ENCODE assay signal across 27 mouse cellular contexts in the genomic region with DNA sequence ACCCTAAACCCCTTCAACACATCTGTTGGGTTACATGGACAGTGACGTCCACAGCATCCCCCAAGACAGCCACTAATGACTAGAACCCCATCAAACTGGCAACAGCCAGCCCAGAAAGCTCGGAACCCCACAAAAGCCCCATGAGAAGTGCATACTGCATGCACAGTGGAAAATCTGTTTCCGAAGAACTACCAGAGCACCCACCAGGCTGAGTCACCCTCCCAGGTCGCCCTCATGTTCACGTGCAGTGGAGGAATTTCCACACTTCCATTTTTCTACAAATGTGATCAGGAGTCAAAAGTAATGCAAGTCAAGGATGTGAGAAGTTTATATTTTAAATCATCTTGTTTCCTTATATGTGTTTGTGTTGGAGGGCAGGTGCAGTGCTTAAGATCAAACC. TPM values are rescaled to one million over a fixed set of nuclear protein-coding genes. Genes with fewer than 3 reads are reported as not detected.
DNase-seq lines count a peak whose midpoint lies in the region; ATAC-seq and TF ChIP-seq lines count a peak whose summit lies in the region.
"Had no signal": no experiment of that assay in that cellular context is flagged by ENCODE, and none has a peak within 500 bp of the region (broad histone marks: within the 10 kb centered on the region; RNA-seq: fewer than 3 reads in every experiment).

No protein-coding gene starts in this region.

- H3K27ac ChIP-seq in layer of hippocampus, adult 2 months, result peak overlapping the region; percentile 83; the same call in 1 of the 2 replicates
- H3K27ac ChIP-seq in olfactory bulb, adult 2 months (ENCODE audit: insufficient read depth, low read depth, low read length), result peak overlapping the region; percentile 36; the same call in 1 of the 2 replicates
- H3K27ac ChIP-seq in forebrain, embryonic 15.5 days (replicated peaks), result no peak overlapping the region
- H3K27ac ChIP-seq in cerebellum, adult 2 months (ENCODE audit: insufficient read depth, low read length), result no peak overlapping the region
- H3K27ac ChIP-seq: liver, embryonic 14.5 days; stomach, embryonic 15.5 days had no signal

- no peaks in the 10 kb centered on the region for H3K9me3 ChIP-seq in forebrain, embryonic 15.5 days
- H3K9me3 ChIP-seq: neural tube, embryonic 12.5 days; stomach, embryonic 15.5 days had no signal

- H3K4me1 ChIP-seq in olfactory bulb, adult 2 months (ENCODE audit: control insufficient read depth, insufficient read depth, low read length), result peaks cover 10% of the 10 kb centered on the region
- H3K4me1 ChIP-seq in forebrain, embryonic 15.5 days, result peaks cover 20% of the 10 kb centered on the region
- peaks cover 15% of the 10 kb centered on the region for H3K4me1 ChIP-seq in cerebellum, adult 2 months (ENCODE audit: control insufficient read depth, insufficient read depth, low read length)

- no peaks in the 10 kb centered on the region for H3K36me3 ChIP-seq in forebrain, embryonic 15.5 days
- H3K36me3 ChIP-seq: neural tube, embryonic 12.5 days; stomach, embryonic 15.5 days had no signal

- no peaks in the 10 kb centered on the region for H3K27me3 ChIP-seq in forebrain, embryonic 15.5 days
- no peaks in the 10 kb centered on the region for H3K27me3 ChIP-seq in cerebellum, adult 2 months (ENCODE audit: control insufficient read depth, insufficient read depth, low read length)
- H3K27me3 ChIP-seq: neural tube, embryonic 12.5 days; stomach, embryonic 15.5 days had no signal

- TF ChIP-seq POLR2A in olfactory bulb, adult 2 months (IDR thresholded peaks at IDR 0.05; ENCODE audit: insufficient read depth, low read depth, low read length), result no peak
- TF ChIP-seq POLR2A in cerebellum, adult 2 months (IDR thresholded peaks at IDR 0.05; ENCODE audit: borderline replicate concordance, insufficient read depth, low read length), result no peak

- DNase-seq in layer of hippocampus, adult 2 months (ENCODE audit: low spot score in 2 of 2), result no peak
- no peak for DNase-seq in layer of hippocampus, postnatal 25 days (ENCODE audit: extremely low spot score in 1 of 2, low spot score in 1 of 2)
- DNase-seq in CD4-positive, CD25-positive, alpha-beta regulatory T cell, adult 2 months (ENCODE audit: low read depth, low spot score), result peak; percentile 22
- DNase-seq in cerebellum, adult 2 months, result no peak
- DNase-seq: adrenal gland, postnatal 25 days; cerebellum, adult 18-20 months; cerebellum, postnatal 14 days; forebrain, postnatal 0 days; kidney, adult 9 months; kidney, postnatal 10 days; layer of hippocampus, adult 9-11 months; liver; lung, adult 2 months; lung, postnatal 10 days; midbrain, embryonic 14.5 days; right cerebral cortex, postnatal 25 days; thymus, adult 18-20 months; thymus, postnatal 36 days had no signal

- no peak overlapping the region for H3K4me2 ChIP-seq in forebrain, embryonic 15.5 days (replicated peaks)
- H3K4me2 ChIP-seq: neural tube, embryonic 12.5 days; stomach, embryonic 15.5 days had no signal

- H3K9ac ChIP-seq in forebrain, embryonic 15.5 days (replicated peaks), result no peak overlapping the region
- H3K9ac ChIP-seq: forebrain, postnatal 0 days; liver, embryonic 14.5 days; neural tube, embryonic 12.5 days; stomach, embryonic 15.5 days had no signal

- peak; percentile 65 for ATAC-seq in activated CD4-positive, CD25-positive, alpha-beta regulatory T cell, adult 4 months
- ATAC-seq in forebrain, embryonic 15.5 days (replicated peaks), result no peak
- ATAC-seq: forebrain, postnatal 0 days; hindbrain, postnatal 0 days; intestine, postnatal 0 days had no signal

- no peak for TF ChIP-seq CTCF in layer of hippocampus, adult 2 months (conservative IDR thresholded peaks at IDR 0.05)
- TF ChIP-seq CTCF in olfactory bulb, adult 2 months (IDR thresholded peaks at IDR 0.05; ENCODE audit: insufficient read depth, low read depth, low read length), result no peak
- TF ChIP-seq CTCF in cerebellum, adult 2 months (IDR thresholded peaks at IDR 0.05; ENCODE audit: borderline replicate concordance, insufficient read depth, low read depth, low read length), result no peak

- H3K4me3 ChIP-seq in layer of hippocampus, adult 2 months, result no peak overlapping the region
- no peak overlapping the region for H3K4me3 ChIP-seq in olfactory bulb, adult 2 months (ENCODE audit: insufficient read depth, low read depth, low read length)
- no peak overlapping the region for H3K4me3 ChIP-seq in forebrain, embryonic 15.5 days
- no peak overlapping the region for H3K4me3 ChIP-seq in cerebellum, adult 2 months (replicated peaks; ENCODE audit: insufficient read depth, low read depth, low read length)
- H3K4me3 ChIP-seq: erythroblast, embryonic 14.5 days; neural tube, embryonic 12.5 days; stomach, embryonic 15.5 days had no signal

- 60% methylated on average over 5 of the region's 5 CpGs for WGBS in olfactory bulb, adult 2 months
- WGBS in forebrain, embryonic 15.5 days, result 91% methylated on average over 5 of the region's 5 CpGs
- 81% methylated on average over 5 of the region's 5 CpGs for WGBS in cerebellum, adult 2 months

RNA-seq across cellular contexts. Expression of a gene that starts 52.3 kb away (rescaled TPM):
- 100 to 1,000 TPM; 128 to 130 TPM for total RNA-seq in layer of hippocampus, adult 2 months (2021)
- total RNA-seq in layer of hippocampus, postnatal 25 days (2021), result 100 to 1,000 TPM; 118 to 129 TPM
- polyA plus RNA-seq in activated CD4-positive, CD25-positive, alpha-beta regulatory T cell, adult 4 months (2017; shearing (Covaris generic)), result 1 to 10 TPM; 4.4 to 5.1 TPM
- 79.8 TPM in 1 of 2 replicates, not detected in the other for polyA plus RNA-seq in olfactory bulb, adult 2 months (2012; ENCODE audit: insufficient read depth, insufficient read length, low replicate concordance, missing spikeins)
- polyA plus RNA-seq in forebrain, embryonic 15.5 days (2015; fragmentation: Nextera tagmentation; extraction: Ambion mirVana), result 3.3 and 3.7 TPM in 2 replicates
- polyA plus RNA-seq in cerebellum, adult 2 months (2012; rRNA removed), result 25.6 and 26.6 TPM in 2 replicates
- polyA plus RNA-seq: erythroblast, embryonic 14.5 days had no signal

Comparison
In these comparisons a context has a peak if more than half of its experiments do, and no peak if none do; other contexts are left out.
1. H3K27ac ChIP-seq: peak in layer of hippocampus, adult 2 months (single experiment) and olfactory bulb, adult 2 months (single experiment); none in forebrain, embryonic 15.5 days (single experiment) and cerebellum, adult 2 months (single experiment).